Mouse (Mus musculus): ENCODE data around the gene Traf7.
A peak's percentile ranks its signal among the peaks of the same experiment; 100 is the strongest.

Traf7 gene

DNA sequence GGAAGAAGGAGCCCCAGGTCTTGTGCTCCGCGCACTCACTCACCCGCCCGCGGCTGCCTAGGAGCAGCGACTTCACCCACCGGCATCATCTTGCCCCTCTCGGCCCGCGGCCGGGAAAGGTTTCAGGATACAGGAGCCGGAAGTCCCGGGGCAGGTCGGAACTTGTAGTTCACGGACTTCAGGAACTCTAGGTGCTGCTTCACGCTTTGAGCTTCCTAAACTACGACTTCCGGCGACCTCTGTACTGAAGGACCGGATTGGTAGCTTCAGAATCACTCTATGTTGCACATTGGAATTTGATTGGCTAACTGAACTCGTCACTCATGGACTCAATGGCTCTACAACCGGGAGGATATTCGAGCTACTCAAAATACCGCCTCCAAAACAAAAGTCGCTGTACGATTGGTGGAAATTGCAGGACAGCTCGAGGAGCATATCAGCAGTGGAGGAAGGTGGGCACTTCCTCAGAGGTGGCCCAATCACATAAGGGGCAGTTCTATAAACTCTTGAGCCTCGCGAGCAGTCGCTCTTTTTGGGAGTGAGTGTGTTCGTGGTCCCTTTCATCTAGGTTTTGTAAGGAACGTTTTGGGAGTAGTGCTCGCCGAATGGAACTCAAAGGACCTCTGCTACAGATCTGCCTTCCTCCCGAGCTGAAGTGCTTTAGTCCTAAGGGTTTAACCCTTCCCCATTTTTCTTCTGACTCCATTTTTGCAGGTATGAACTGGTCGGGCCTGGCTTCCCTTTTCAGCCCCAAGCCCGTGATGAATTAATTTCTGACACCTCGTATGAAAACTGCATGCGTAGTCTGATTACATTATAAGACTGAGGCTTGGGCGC lies at the start of gene Traf7:
Gene Traf7, minus strand, starts transcription at position 216 of the 837 bp plus-strand sequence.
- DNase-seq (ENCODE audit: extremely low read depth, insufficient read length, low spot score), result peak; percentile 93

DNA sequence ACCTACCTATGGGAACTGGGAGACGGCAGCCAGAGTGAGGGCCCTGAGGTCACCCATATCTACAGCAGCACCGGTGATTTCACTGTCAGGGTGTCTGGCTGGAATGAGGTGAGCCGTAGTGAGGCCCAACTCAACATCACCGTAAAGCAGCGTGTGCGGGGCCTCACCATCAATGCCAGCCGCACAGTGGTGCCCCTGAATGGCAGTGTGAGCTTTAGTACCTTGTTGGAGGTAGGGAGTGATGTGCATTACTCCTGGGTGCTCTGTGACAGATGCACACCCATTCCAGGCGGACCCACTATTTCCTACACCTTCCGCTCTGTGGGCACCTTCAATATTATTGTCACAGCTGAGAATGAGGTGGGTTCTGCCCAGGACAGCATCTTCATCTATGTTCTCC lies 46.1 kb upstream of the Traf7 start:
- no peak for DNase-seq (ENCODE audit: extremely low read depth, insufficient read length, low spot score)

DNA sequence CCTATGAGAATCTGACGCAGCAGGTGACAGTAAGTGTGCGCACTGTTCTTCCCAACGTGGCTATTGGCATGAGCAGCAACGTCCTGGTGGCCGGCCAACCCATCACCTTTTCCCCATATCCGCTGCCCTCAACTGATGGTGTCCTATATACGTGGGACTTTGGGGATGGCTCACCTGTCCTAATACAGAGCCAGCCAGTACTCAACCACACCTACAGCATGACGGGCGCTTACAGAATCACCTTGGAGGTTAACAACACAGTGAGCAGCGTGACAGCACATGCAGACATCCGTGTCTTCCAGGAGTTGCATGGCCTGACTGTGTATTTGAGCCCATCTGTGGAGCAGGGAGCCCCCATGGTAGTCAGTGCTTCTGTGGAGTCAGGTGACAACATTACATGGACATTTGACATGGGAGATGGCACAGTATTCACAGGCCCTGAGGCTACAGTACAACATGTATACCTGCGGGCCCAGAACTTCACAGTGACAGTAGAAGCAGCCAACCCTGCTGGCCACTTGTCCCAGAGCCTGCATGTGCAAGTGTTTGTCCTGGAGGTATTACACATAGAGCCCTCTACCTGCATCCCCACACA lies 45.0 kb upstream of the Traf7 start:
- DNase-seq (ENCODE audit: extremely low read depth, insufficient read length, low spot score), result no peak

DNA sequence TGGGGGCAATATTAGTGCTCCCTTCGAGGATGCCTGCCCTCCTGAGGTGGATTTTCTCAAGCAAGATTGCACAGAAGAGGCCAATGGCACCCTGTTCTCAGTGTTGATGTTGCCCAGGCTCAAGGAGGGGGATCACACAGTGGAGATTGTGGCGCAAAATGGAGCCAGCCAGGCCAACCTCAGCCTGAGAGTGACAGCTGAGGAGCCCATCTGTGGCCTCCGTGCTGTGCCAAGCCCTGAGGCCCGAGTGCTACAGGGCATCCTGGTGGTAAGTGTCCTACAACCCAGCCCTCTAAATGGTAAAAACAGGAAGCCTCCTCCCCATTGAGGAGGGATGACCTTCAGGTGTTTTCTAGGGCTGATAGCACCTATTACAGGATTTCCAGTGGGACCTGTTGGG lies 42.1 kb upstream of the Traf7 start:
- DNase-seq (ENCODE audit: extremely low read depth, insufficient read length, low spot score), result no peak

DNA sequence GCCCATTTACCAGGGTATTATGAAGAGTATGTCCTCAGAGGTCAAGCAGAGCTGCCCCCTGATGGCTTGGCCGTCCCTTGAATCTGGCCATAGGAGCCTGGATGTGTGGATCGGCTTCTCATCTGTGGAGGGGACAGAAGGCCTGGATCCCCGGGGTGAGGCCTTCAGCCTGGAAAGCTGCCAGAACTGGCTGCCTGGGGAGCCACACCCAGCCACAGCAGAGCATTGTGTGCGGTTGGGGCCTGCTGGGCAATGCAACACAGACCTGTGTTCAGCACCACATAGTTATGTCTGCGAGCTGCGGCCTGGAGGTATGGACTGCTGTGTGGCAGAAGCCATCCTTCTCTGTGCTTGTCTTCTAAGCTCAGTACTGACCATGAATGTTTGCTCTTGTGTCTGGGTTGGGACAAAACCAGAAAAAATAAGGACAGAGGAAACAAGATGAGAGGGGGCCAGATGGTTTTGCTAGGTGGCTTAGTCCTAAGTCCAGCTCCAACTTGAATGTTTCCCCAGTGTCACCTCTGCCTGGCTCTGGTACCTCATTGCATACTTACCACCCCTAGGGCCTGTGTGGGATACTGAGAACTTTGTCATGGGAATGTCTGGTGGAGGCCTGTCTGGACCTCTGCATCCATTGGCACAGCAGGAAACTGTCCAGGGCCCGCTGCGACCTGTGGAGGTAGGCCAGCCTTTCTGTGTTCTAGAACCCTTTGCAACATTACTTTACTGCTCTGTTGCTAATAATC lies 39.5 kb upstream of the Traf7 start:
- DNase-seq (ENCODE audit: extremely low read depth, insufficient read length, low spot score), result peak; percentile 66

DNA sequence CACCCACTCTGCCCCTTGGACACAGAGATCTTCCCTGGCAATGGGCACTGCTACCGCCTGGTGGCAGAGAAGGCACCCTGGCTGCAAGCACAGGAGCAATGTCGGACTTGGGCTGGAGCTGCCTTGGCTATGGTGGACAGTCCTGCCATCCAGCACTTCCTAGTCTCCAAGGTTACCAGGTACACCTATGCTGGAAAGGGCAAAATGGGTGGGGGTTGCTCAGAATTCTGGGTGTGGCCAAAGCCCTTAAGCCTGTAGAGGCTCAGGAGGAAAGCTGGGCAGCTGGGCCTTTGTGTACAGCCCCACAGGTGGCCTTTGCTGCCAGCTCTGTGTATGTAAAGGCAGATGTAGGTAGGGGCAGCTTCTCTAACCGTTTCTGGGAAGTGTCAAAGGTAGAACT lies 38.1 kb upstream of the Traf7 start:
- no peak for DNase-seq (ENCODE audit: extremely low read depth, insufficient read length, low spot score)

DNA sequence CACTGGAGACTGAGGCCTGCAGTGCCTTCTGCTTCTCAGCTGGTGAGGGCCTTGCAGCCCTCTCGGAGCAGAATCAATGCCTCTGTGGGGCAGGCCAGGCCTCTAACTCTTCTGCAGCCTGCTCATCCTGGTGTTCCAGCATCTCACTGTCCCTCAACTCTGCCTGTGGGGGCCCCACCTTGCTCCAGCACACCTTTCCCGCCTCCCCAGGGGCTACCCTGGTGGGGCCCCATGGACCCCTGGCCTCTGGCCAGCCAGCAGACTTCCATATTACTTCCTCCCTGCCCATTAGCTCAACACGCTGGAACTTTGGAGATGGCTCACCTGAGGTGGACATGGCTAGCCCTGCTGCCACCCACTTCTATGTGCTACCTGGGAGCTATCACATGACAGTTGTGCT lies 37.4 kb upstream of the Traf7 start:
- no peak for DNase-seq (ENCODE audit: extremely low read depth, insufficient read length, low spot score)

DNA sequence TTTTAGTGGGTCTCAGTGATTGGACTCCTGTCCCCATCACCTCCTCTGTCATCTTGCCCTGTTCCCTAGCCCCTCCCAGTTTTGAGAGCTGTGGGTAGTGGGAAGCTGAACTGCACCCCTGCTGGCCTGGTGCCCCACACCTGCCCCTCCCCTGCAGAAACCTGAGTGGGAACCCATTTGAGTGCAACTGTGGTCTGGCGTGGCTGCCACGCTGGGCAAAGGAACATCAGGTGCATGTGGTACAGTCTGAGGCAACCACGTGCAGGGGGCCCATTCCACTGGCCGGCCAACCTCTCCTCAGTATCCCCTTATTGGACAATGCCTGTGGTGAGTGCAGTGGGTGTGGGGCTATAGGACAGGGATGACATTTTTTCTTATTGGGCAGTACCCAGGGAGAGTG lies 36.7 kb upstream of the Traf7 start:
- no peak for DNase-seq (ENCODE audit: extremely low read depth, insufficient read length, low spot score)

DNA sequence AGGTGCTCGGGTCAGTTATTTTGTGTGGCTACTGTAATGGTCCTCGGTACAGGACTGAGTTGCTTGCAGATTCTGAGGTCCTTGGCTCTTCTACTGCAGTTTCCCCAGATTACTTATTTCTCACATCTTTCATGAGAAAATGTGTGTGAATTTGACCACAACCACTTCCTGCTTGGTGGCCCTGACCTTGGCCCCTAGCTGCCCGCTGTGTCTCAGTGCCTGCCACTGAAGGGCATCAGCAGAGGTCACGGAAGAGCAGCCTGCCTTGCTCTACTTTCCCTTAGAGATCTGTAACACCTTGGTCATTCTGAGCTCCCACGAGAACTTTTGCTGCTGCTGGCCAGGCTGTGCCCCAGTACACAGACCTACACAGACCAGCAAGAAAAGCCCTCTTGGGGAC lies 35.9 kb upstream of the Traf7 start:
- DNase-seq (ENCODE audit: extremely low read depth, insufficient read length, low spot score), result no peak

DNA sequence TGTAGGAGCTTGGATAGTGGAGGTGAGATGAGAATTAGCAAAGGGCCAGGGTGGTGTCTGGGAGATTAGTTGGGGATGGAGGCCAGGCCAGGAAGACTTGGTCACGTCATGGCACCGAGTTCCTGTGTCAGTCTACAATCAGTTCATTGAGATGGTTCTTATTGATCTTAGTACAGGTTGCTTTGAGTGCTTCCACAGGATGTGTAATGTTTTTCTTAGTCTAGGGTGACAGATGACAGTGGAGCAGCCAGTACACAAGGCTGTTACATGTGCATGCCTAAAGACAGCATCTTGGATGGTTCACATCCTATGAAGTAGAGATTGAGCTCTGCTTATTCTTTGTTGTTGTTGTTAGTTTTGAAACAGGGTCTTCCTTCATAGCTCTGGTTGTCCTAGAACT lies 33.9 kb upstream of the Traf7 start:
- no peak for DNase-seq (ENCODE audit: extremely low read depth, insufficient read length, low spot score)

DNA sequence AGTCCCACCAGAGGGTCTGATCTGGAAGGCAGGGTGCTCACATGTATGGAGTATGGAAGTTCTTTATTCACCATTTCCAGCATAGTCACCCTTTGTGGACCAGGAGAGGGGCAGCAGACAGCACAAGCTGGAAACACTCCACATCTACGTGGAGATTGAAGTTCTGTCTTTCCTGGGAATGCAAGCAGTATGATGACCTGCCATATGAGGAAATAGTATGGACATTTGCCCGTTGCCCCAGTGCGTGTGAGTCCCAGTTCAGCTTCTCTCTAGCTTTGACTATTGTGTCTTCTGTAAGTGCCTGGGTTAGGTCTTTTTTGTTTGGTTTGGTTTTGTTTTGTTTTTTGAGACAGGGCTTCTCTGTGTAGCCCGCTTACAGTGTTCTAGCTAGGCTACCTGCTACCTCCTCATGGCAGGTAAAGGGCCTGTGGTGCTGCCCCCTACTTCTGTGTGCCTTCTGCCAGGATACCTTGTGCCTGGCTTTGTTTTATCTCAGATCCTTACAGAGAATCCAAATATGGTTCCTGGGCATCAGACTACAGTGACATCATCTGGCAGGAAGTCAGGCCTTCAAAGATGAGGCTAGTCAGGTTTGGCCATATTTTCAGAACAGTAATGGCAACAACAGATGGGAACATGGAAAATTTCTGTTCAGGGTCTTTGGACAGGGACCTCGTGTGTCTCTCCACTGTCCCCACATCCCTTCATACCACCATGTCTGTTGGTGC lies 32.7 kb upstream of the Traf7 start:
- no peak for DNase-seq (ENCODE audit: extremely low read depth, insufficient read length, low spot score)

DNA sequence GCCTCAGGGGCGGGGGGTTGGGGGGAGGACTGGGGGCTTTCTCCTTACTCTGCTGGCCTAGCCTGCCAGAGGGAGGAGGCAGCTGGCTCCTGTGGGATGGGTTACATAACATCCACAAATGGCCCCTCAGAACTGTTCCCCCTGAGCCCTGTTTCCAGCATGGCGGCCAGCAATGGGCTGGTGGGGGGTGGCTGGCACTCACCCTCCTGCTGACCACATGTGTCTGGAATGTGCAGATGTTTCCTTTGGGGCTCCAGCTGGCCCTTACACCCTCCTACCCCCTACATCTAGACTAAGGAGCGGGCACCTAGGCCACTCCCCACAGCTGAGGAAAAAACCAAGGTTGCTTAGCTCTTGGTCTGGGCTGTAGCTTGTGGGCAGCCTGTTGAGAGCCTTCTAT lies 31.4 kb upstream of the Traf7 start:
- peak; percentile 69 for DNase-seq (ENCODE audit: extremely low read depth, insufficient read length, low spot score)

DNA sequence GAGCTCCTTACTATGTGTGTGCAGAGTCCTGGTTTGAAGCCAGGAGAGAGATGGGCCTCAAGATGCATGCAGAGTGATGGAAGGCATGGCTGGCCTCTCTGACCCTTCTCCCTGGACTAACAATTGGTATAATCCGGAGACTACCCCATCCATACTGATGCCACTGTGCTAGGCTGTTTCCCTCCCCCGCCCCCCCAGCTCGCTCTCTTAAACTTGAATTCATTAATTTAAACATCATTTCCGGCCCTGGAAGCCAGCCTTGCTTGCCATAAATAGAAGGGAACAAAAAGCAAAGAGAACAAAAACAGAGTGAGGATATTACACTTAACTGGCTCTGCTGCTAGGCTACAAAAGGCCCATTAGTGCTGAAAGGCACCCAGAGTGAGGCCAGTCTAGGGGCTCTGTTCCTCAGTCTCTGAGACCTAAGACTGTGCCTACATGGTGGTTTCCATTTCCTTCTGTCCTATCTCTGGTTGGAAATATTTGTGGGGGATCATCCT lies 30.9 kb upstream of the Traf7 start:
- DNase-seq (ENCODE audit: extremely low read depth, insufficient read length, low spot score), result no peak

DNA sequence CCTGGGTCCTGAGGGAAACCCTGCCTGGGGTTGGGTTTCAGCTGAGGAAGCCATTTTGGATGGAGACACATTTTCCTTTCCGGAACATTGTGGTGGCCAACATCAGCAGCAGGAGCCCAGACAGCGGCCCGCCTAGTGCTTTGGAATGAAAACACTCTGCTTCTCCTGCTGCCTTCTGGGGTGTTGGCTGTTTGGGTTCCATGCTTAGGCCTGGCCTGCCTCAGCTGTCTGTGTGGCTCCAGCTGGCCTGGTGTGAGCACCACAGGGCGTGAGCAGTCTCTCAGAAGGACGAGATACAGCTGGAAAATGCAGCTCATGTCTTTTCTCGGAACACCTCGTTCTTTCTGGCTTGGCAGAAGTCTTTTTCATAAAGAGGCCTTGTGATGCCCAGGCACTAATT lies 29.4 kb upstream of the Traf7 start:
- no peak for DNase-seq (ENCODE audit: extremely low read depth, insufficient read length, low spot score)

DNA sequence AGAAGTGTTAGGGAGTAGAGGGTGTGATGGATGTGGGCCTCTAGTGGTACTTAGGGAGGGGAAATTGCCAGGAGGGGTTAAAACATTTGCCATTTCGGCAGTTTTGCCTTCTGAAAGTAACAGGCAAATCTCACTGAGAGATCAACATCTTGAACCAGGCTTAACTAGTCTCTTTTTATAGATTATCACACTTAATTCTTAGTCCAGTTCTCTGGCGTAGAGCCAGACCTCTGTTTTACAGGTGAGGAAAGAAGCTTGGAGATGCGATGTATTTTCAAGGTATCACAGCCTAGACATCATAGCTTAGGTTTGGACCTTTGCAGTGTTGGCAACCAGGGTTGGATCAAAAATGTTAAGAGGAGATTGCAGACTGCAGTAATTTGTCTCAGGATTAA lies 23.3 kb upstream of the Traf7 start:
- DNase-seq (ENCODE audit: extremely low read depth, insufficient read length, low spot score), result no peak

DNA sequence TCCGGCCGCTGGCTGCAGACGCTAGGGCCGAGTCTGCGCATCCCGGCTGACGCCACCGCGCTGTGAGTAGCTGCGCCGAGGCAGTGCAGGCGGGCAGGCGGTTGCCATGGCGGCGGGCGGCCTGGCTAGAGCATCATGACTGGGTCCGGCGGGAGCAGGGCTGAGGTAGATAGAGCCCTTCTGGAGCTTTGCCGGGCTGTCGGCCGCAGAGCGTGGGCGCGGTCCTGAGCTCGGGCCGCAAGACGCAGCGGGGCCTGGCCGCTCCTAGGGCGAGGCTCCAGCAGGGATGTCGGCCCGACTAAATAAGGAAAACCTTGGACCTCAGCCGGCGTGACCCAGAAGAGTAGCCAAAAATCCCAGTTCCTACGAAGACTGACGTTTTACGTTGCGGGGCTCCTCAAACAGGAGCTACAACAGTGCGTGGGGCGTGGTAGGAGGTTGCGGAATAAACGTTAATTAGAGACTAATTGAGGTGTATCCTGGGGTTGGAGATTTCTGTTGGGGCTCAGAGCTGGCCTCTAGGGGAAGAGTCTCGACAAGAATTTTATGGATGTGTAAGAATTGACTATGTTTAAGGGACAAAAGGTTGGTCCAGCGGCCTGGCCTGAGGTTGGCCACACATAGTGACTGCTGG lies 22.8 kb upstream of the Traf7 start:
- DNase-seq (ENCODE audit: extremely low read depth, insufficient read length, low spot score), result peak; percentile 96

DNA sequence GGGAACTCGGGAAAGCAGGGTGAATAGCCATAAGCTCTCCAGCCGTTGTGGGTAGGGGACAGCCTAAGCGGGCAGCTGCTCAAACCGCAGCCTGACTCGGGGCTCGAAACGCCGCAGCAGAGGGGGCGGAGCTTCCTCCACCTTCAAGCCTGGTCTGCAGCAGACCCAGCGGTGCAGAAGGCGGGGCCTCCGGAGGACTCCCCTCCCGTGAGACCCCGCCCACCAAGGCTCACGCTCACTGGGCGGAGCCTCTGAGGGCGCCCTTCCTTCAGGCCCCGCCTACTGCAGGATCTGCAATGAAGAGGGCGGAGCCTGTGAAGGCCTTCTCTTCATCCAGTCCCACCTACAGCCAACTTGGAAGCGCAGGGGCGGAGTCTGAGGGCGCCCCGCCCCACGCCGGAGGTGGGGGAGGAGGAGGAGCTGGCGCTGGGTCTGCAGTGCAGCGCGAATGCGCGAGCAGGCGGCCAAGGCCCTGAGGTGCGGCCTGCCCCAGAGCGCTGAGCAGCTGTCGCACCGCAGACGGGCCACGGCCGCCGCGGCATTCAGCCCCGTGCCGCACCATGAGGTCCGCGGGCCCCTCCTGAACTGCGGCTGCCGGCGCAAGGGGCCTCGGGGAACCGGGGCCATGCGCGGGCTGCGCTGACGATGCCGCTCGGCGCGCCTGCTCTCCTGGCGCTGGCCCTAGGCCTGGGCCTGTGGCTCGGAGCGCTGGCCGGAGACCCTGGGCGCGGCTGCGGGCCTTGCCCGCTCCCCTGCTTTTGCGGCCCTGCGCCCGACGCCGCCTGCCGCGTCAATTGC lies 22.1 kb upstream of the Traf7 start, which contains the start of gene Pkd1:
Gene Pkd1, plus strand, starts transcription at position 217 of the 798 bp plus-strand sequence.
- peak; percentile 100 for DNase-seq (ENCODE audit: extremely low read depth, insufficient read length, low spot score)

DNA sequence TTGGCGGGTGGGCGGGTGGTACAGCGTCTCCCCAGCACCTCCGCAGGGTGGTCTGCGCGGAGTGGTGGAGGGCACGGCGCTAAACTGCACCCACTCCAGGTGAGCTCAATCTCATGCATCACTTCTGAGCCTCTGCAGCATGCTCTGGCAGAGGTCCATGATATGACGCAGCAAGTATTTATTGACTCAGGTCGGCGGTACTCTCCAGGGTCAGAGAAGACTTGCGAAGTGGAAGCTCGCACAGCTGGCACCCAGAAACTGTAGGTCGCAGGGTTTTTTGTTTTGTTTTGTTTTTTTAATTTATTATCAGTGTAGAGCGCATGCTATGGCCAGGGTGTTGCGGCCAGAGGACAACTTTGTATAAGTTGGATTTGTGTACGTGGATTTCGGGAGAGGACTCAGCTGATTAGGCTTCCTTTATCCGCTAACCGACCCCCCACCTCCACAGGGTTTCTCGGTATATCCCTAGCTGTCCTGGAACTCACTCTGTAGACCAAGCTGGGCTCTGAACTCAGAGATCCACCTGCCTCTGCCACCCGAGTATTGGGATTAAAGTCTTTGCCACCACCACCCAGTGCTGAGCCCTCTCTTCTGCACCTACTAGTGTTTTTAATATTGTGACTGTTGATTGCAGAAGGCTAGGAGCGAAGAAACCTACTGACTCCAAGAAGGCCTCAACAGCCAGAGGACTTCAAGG lies 21.3 kb upstream of the Traf7 start:
- DNase-seq (ENCODE audit: extremely low read depth, insufficient read length, low spot score), result peak; percentile 63

DNA sequence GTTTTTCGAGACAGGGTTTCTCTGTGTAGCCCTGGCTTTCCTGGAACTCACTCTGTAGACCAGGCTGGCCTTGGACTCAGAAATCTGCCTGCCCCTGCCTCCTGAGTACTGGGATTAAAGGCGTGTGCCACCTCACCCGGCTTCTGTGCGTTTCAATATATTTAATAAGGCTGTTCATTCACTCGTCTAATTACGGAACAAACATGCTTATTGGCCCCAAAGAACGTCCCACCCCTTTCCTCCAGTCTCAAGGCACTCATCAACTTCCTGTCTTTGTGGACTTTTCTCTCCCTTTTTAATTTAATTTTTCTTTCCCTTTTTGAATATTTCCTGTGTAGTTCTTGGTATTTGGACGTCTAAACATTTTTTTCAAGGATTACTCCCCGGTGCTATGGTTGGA lies 20.7 kb upstream of the Traf7 start:
- no peak for DNase-seq (ENCODE audit: extremely low read depth, insufficient read length, low spot score)
